Mouse (Mus musculus): ENCODE data around the gene Gm9887.

DNA sequence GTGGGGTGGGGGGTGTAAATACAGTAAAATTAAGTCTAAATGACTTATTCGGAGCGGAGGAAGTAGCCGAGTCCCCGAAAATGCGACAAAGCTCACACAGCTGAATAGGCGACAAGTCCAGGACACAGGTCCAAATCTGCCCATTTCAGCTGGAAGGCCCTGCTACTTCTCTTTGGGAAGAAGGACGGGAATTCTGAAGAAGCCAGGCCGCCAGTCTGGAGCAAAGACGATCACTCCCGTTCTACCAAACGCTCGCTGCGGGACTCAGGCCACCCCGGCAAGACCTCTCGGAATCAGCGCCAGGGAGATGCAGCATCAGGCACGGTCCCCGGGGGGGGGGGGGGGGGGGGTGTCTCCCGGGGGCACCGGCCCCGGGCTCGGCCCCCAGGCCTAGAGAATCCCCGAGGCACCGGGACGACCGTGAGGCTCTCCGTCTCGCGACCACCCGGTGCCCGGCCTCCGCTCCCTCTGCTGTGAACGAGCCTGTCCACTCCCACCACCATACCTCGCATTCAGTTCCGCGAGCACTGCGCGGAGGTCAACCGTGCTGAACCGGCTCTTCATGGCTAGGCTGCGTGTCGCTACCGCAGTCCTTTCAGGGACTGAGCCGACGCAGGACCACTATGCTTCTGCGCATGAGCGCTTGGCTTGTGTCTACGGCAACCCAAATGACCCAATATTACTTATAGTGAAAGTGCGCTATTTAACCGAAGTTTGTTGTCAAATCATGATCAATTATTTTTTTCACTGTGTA, 15.5 kb downstream of the Gm9887 start, which contains the start of gene Nemf:
- no peak for TF ChIP-seq CTCF (IDR thresholded peaks at IDR 0.05; ENCODE audit: borderline replicate concordance, extremely low read depth, insufficient read depth, insufficient read length)
- TF ChIP-seq POLR2A (IDR thresholded peaks at IDR 0.05; ENCODE audit: borderline replicate concordance, extremely low read depth, insufficient read depth, insufficient read length, poor library complexity, severe bottlenecking): peak; percentile 61; the same call in 1 of the 2 replicates
